Mouse (Mus musculus) adrenal gland, postnatal 4 days (tissue): ENCODE measurements around the gene Eps8. TPM values are rescaled to one million over a fixed set of nuclear protein-coding genes. Genes with fewer than 3 reads are reported as not detected.
"Not testable (repeated sequence)": the region's sequence is repeated elsewhere in the genome, so short reads cannot be mapped to it uniquely, and the experiment has no call there.

Source experiments
- DNase-seq, 2 experiments: peaks; one replicate each; pipeline ENCODE4 v3.0.0; 2021 to 2022; ENCODE audit warnings: low spot score in 2 of 2, mixed read lengths in 2 of 2
- total RNA-seq, 2 experiments: library from RNA; stranded (reverse); gene quantifications; 2 replicates each; pipeline ENCODE4 v1.2.3; 2021

The Eps8 gene
- total RNA-seq, 2 experiments from 2014 or later = 32.4 to 44.6 TPM

DNA sequence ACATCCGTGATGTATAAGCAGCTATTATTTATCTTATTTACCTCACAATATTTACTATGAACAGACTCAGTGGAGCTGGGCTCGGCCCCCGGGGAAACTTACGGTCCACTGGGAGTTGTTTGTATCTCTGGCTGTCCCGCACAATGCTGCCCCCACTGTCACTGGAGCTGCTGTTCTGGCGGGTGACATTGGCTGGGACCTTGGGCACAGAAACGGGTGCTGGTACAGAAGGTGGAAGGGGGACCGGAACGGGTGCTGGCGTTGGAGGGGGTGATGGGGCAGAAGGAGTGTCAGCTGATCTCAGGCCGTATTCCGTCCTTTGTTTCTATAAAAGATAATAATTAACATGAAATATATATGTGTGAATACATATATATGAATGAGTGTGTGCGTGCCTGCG is 164.6 kb downstream of the Eps8 start:
- DNase-seq = no peak

DNA sequence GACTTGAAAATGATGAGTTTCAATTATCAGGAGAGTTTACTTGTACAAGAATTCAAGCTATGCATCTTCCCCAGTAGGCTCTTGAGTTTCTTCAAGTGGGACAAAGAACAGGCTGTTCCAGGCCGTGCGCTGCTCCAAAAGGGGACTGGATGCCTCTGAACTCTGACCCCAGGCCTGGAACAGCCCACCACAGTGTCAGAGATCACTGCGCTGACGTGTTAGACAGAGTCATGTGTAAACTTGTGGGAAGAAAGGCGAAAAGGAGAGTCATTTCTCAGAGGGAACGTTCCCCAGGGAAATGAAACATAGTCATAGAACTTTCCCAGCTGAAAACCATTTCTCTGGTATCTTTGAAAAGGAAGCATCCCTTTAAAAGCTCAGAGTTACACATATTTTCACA is 167.2 kb downstream of the Eps8 start:
- no peak for DNase-seq

DNA sequence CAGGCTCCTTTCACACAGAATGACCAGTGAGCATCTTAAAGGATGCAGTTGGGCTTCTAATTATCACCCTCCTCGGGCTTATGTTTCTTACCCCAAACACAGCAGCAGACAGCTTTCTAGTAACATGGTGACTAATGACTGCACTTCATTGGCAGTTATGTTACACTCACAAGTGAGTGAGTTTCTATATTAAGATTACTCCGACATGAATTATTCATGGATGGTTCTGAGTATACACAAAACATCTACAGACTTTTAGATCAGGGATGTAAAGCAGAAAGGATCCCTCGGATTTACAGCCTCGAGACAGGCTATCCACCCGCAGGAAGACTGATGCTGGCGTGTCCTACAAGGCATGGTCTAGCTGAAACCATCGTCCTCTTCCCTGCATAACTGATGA is 171.8 kb downstream of the Eps8 start:
- DNase-seq = no peak

DNA sequence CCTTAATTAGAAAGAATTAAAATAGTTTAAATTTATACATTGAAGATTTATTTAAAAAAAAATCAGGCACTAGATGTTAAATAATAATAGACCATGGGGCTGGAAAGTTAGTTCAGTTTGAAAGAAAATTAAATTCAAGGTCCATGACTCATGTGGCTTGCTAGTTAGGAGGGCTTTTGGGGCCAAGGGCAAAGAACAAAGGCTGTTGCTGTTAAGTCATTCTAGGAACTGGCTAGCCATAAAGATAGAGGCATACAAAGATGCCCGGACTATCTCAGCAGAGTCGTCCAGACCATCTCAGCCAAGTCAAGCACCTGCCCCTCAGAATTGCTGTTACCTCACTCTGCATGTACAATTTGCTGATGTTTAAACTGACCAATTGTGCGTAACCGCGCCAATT is 179.0 kb downstream of the Eps8 start:
- not testable (repeated sequence) for DNase-seq

DNA sequence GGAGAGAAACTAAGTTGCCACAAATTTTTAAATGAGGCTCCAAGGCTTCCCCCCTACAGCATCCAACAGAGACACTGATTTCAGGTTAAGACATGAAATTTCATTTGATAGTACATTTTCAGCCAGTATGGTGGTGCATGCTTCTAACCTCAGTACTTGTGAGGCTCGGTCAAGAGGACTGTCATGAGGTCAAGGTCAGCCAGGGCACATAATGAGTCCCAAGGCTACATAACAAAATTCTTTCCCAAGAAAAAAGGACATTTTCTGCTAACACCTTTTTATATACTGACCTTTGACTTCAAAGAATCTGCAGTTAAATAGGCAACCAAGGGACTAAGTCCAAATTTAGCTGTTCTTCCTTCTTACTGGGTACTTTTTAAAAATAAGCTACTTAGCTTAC is 181.2 kb downstream of the Eps8 start:
- no peak for DNase-seq

DNA sequence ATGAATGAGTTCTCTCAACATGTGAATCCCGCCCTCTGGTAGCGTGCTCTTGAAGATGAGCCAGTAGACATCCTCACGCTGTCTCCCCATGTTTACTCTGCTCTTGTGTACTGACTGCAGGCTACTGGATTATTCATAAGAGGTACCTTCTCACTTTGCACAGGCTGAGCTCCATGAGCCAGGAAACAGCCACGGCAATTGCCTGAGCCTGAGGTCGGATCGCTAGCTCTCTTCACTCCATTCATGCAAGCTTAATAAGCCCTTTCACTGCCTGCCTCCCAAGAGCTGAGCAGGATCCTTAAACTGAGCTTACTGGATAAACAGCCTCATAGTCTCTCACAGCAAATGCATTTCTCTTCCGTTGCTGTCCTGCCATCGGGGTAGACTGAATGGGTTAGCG is 182.5 kb downstream of the Eps8 start:
- DNase-seq = no peak

DNA sequence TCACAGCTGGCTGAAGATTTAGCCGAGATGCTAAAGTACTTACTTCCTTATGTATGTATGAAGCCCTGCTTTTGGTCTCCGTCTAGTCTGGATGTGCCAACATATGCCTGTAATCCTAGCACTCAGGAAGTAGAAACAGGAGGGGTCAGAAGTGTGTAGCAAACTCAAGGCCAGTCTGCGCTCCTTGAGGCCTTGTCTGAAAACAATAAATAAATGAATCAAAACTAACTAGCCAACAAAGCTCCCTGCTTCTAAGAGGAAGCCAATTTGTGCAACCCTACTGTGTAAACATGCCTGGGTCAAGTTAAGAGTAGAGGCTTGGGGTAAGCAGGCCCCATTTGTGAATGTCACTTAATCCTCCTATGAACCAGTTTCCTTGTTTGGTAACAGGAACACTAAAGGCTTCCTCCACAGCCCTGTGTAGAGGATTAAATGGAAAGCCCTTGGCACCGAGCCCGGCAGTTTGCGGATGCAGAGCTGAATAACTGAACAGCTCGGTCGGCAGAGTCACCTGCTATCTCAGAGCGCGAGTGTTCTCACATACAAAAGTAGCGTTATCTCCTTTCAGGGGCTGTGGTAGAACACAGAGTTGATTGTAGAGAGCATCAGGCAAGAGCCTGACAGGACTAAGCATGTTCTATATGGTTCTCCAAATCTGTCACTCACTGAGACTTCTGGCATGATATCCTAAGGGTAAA is 183.6 kb downstream of the Eps8 start:
- peak; percentile 18 to 62 for DNase-seq

DNA sequence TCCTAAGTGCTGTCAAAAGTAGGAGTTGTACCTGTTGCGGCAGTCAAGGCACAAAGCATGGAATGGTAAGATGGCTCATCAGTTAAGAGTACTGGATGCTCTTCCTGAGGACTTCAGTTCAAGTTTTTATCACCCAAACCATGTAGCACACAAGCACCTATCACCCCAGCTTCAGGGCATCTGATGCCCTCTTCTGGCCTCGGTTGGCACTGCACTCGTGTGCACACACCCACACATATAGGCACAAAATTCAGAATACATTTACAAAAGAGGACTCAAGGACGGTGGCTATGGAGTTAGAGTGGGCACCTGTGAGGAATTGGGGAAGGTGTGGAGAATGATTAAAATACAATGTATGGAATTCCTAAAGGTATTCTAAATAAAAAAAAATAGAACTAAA is 185.1 kb downstream of the Eps8 start:
- DNase-seq = no peak

DNA sequence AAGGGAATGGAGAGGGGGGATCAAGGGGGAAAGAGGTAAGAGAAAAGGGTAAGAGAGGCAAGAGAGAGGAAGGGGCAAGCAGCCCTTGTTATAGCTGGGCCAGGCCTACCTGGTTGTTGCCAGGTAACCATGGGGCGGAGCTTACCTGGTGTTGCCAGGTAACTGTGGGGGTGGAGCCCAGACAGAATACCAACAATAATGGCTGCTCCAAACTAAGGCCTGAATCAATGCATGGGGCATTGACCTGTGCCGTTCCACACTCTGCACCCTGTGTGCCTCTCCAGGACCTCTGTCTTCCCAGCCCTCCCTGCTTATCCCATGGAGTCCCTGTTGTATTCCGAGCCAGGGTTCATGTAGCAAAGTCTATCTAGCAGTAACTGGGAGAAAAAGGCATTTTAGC is 187.0 kb downstream of the Eps8 start:
- no peak for DNase-seq

DNA sequence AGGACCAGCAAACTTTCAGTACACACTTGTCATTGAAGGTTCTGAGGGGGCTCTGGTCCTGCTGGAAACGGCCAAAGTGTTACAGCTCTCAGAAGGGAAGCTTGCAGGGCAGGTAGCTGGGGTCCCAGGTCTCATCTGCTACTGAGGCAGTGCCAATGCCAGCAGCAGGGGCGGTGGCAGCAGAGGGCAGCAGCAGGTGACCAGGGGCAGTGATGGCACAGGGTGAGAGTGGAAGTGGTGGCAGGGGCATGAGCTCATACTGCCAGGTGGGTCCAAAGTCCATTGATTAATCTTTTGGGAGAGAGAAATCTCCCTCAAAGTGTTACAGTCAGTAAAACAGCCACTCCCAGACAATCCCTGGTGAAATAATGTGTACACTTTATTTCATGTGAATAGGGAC is 188.4 kb downstream of the Eps8 start:
- no peak for DNase-seq

DNA sequence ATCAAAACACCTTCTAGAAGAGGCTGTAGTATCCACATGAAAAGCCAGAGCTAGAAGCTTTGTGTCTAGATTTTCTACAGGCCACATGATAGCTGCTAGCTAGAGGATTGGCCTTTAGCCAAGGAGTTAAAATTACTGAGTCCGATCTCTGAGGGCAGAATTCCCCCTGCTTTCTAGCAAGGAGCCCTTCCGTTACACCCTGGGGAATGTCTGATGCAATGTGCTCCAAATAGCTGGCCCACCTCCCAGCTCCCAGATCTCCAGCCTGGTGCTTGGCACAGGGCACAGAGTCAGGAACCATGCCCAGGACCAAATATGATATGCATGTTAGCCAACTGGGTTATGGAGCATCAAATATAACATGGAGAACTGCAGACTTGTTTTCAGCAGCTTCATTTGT is 189.4 kb downstream of the Eps8 start:
- DNase-seq = peak in 1 of 2 experiments; percentile 11

DNA sequence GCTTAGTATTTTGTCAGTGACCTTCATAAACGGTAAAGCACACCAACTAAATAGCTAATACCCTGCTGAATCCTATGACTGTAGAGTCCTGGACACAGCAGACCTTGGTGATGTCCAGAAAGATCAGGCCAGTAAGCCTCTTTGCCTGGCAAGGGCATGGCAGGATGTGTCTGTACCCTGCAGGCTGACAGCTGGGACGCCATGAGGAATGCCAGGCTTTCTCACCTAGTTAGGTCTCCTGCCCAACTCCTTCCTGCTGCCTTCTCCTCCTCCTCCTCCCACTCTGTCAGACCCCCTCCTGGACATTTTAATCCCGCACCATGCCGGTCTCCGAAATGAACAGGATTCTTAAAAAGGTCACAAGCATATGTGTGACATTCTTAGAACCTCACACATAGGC is 190.9 kb downstream of the Eps8 start:
- no peak for DNase-seq

DNA sequence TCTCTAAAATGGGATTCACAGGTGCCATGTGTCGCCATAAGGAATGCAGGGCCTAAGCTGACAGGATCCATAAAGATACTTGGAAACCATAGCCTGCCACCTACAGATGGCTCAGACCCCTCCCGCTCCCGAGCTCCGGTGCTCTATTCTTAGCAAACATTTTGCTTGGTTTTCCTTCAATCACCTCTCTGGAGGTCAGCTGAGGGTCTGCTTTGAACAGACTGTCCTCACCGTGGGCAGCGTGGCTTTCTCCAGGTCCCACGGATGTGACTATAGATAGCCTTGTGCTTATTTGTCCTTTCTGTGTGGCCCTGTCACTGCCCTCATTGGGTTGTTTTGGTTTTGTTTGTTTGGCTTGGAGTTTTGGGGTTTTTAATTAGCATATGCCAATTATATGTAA is 196.5 kb downstream of the Eps8 start:
- no peak for DNase-seq

DNA sequence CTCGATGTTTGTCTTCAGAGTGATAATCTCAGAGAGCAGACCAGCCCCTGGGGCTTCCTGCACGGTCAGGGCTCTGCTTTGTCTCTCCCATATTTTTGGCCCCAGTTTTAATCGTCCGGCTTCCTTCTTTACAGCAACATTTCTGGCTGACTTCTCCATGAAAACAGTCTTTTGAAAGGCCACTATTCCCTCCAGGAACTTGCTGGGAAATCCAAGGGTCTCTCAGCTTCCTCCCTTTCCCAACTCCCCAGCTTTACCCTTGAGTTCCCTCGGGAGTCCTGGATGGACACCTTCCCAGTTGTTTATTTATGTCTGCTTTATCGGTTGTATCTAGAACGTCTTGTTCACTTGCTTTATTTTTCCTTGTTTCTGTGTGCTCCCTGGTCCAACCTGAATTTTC is 197.5 kb downstream of the Eps8 start:
- DNase-seq = no peak

DNA sequence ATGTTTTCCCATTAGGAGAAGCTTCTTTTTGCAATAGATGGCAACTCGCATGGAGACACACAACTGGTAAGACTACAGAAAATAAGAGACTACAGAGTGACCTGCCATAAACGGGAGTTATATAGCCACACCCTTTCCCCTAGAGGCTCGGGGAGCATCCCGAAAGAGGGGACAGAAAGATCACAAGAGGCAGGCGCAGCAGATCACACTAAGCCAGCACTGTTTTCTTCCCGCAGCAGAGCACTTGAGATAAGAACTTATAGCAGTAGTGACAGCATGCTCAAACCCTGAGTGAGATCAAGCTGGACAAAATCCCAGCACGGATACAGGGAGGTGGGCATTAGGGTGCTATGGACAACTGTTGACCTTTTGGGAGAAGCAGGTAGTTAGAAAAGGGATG is 198.6 kb downstream of the Eps8 start:
- no peak for DNase-seq

DNA sequence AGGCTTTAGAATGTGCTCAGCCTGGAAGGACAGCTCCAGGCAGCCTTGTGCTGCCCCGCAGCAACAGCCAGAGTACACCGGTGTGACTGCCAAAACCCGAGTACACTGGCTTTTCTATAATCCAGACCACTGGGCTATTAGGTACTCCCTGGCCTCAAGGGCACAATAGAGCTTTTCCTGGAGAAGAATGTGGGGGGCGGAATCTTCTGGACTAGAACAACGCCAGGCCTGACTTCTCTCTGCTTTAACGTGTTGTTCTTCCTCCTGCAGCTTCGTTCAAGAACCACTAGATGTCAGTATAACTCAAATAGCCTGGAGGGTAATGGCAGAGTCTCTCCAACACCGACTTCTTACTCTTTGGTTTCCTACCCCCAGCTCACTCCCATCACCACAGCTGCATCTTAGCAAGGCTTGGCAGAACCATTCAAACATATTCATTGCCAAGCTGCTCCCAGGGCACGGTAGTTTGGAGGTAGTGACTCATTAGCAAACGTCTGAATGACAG is 199.1 kb downstream of the Eps8 start:
- peak in 1 of 2 experiments; percentile 4 for DNase-seq

DNA sequence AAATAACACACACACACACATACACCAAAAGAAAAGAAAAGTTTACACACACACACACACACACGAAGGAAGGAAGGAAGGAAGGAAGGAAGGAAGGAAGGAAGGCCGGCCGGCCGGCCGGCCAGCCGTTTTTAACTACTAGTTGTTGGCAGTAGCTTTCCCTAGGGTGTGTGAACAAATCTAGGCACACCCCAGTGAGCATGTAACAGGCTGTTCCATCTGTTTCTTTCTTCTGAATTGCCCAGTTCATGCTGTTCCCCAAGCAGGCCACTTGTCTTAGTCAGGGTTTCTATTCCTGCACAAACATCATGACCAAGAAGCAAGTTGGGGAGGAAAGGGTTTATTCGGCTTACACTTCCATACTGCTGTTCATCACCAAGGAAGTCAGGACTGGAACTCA is 208.6 kb downstream of the Eps8 start:
- not testable (repeated sequence) for DNase-seq

DNA sequence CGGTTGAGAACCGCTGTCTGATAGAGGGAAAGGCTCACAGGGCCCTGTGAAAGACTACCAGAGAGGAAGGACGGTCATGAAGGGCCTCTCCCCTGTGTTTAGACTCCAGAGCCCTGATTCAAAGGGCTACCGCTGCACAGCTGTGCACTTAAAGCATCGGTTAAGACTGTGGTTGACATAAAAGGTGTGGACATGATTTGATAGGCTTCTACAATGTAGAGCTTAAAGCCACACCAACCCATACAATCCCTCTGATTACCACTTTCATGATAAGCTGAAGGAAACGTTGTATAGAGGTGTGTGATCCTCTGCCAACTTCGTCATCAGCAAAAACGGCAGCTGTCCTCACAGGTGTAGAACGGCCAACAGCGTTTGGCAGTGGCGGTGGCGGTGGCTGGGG is 211.6 kb downstream of the Eps8 start:
- DNase-seq = no peak

DNA sequence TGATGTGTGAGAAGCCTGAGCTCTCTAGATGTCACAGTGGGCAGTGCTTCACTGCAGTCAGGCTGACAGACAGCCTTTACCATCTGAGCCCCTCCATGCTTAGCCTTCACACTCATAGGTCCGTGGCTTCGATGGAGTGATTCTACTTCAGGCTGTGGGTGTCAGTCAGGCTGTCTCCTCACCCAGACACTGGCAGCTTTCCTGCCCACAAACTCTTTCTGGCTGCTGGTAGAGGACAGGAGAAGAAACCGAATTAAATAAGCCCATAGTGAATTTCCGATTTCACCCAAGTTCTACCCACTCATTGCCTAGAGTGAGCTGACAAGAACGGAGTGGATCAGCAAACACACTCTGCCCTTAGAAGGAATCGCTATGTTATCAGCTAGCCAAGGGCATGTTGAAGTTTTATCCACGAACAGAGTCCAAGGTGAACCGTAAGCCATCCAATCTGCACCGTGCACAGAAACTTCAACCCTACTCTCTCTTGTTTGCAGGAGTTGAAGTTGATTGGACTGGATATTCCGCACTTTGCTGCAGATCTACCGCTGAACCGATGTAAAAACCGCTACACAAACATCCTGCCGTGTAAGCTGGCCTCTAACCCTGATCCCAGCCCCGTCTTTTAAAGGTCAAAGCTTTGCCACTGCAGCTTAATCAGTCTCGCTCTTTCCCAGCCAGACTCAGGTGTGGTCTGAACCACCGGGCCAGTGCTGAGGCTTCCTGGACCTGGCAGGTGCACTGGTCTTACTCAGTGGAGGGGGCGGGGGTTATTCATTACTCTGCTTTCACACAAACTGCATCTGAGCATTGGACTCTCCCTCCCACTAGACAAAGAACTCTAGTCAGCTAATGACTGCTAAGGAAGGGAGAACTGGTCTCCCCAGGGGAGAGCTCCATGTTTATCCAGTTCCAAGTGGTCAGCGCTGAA is 213.9 kb downstream of the Eps8 start:
- no peak for DNase-seq

DNA sequence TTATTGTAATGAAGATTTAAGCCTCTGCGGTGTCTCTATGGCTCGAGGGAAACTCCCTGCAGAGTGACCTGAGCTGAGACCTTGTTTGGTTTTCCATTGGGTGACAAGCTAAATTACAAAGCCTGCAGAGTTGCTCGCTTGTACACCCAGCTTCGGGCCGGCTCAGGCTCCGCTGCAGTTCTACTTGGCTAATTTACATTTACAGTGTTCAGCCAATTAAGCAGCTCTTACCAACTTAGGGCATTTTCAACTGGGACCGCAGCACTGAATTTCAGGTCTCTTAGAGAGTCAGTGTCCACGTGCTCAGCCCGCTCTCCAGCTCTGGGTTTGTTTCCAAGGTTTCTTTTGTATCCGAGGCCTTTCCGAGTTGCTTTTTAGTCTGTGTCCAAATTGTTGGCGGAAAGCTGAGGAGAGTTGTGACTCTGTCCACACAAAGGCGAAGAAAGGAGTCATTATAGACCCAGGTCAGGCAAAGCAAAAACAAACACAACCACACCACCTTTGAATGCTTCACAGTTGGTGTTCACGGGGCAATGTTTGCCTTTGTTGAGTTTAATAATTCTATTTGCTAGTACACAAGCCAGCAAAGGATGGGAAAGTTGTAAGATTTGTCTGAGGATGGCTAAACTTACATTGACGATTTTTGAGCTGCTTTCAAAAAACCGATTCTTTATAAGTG is 216.6 kb downstream of the Eps8 start:
- no peak for DNase-seq

DNA sequence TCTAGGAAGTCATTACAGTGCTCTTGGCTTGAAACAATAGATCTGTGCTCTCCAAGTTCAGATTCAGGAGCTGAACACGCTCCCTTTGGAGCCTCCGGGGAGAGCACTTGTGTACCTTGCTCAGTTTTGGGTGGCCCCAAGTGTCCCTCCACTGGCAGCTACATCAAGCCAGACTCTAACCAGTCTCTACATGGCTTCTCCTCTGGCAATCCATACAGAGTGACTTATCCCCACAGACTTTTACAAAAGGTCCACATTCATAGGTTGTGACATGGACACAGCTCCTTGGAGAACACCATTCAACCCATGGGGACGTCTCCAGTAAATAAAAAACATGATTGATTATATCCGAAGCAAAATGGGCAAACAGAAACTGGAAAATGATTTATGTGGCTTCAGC is 217.2 kb downstream of the Eps8 start:
- no peak for DNase-seq
